Mouse (Mus musculus) heart, postnatal 0 days (tissue): ENCODE results near the gene Fn3k. TPM values are rescaled to one million over a fixed set of nuclear protein-coding genes. Genes with fewer than 3 reads are reported as not detected.

Experiments used
- ATAC-seq: fragments of 200-750 bp; cut with Nextera tagmentation; 2 replicates; pipeline ENCODE4 v1.8.0; 2017; ENCODE audit warnings: low read depth, moderate number of reproducible peaks, moderate library complexity; ENCODE audit not compliant: insufficient read depth
- DNase-seq: peaks from one replicate; pipeline ENCODE4 v3.0.0-alpha.2; 2016; ENCODE audit warnings: low spot score
- H3K27ac ChIP-seq: fragments of 300-500 bp; sonication (generic); 2 replicates; pipeline ENCODE4 v1.5.1; 2014; ENCODE audit warnings: low read depth, mild to moderate bottlenecking
- H3K27me3 ChIP-seq: fragments of 300-500 bp; sonication (generic); 2 replicates; pipeline ENCODE4 v1.6.1; 2014; ENCODE audit warnings: low read length, mixed read lengths; ENCODE audit not compliant: control insufficient read depth, insufficient read depth
- H3K36me3 ChIP-seq: fragments of 300-500 bp; sonication (generic); replicated peaks from 2 replicates; pipeline ENCODE4 v1.6.1; 2014; ENCODE audit warnings: low read length, mixed read lengths; ENCODE audit not compliant: control insufficient read depth, insufficient read depth
- H3K4me1 ChIP-seq: fragments of 300-500 bp; sonication (generic); 2 replicates; pipeline ENCODE4 v1.6.1; 2014; ENCODE audit warnings: antibody characterized with exemption; ENCODE audit not compliant: control insufficient read depth, insufficient read depth
- H3K4me2 ChIP-seq: fragments of 300-500 bp; sonication (generic); 2 replicates; pipeline ENCODE4 v1.6.1; 2014; ENCODE audit warnings: low read depth, mild to moderate bottlenecking, low read length, moderate library complexity
- H3K4me3 ChIP-seq: fragments of 300-500 bp; sonication (generic); 2 replicates; pipeline ENCODE4 v1.5.1; 2014; ENCODE audit warnings: low read depth, low read length
- H3K9ac ChIP-seq: fragments of 300-500 bp; sonication (generic); replicated peaks from 2 replicates; pipeline ENCODE4 v1.6.1; 2014; ENCODE audit warnings: low read depth, low read length, mixed read lengths
- H3K9me3 ChIP-seq: fragments of 300-500 bp; sonication (generic); replicated peaks from 2 replicates; pipeline ENCODE4 v1.6.1; 2016; ENCODE audit warnings: low read length; ENCODE audit not compliant: control insufficient read depth
- CTCF ChIP-seq: IDR thresholded peaks from 2 replicates; pipeline ENCODE4 v1.5.1; 2016; ENCODE audit warnings: antibody characterized with exemption, control low read depth, low read depth
- EP300 ChIP-seq: IDR thresholded peaks from 2 replicates; pipeline ENCODE4 v1.6.1; 2016; ENCODE audit warnings: antibody characterized with exemption, low read depth
- WGBS: fragments of 180-500 bp; shearing (Covaris S2); extraction: QIAGEN DNeasy Blood & Tissue Kit; methylation state at CpG from one replicate; pipeline ENCODE4 v1.1.7; 2014; 5-methylcytosine and 5-hydroxymethylcytosine counted together
- polyA plus RNA-seq: library from polyadenylated mRNA; unstranded; fragments of >200 nt; fragmentation: Nextera tagmentation; extraction: Ambion mirVana; gene quantifications from 2 replicates; pipeline ENCODE4 v1.2.1, GENCODE M21; 2015
- total RNA-seq: library from RNA; depleted of rRNA; stranded (reverse); fragments of >200 nt; gene quantifications from 2 replicates; pipeline ENCODE4 v1.2.3, GENCODE M21; 2014; ENCODE audit warnings: low replicate concordance; rRNA removed

Fn3k gene
- 12.5 and 17.5 TPM in 2 replicates for total RNA-seq
- 20.5 and 26.7 TPM in 2 replicates for polyA plus RNA-seq

DNA sequence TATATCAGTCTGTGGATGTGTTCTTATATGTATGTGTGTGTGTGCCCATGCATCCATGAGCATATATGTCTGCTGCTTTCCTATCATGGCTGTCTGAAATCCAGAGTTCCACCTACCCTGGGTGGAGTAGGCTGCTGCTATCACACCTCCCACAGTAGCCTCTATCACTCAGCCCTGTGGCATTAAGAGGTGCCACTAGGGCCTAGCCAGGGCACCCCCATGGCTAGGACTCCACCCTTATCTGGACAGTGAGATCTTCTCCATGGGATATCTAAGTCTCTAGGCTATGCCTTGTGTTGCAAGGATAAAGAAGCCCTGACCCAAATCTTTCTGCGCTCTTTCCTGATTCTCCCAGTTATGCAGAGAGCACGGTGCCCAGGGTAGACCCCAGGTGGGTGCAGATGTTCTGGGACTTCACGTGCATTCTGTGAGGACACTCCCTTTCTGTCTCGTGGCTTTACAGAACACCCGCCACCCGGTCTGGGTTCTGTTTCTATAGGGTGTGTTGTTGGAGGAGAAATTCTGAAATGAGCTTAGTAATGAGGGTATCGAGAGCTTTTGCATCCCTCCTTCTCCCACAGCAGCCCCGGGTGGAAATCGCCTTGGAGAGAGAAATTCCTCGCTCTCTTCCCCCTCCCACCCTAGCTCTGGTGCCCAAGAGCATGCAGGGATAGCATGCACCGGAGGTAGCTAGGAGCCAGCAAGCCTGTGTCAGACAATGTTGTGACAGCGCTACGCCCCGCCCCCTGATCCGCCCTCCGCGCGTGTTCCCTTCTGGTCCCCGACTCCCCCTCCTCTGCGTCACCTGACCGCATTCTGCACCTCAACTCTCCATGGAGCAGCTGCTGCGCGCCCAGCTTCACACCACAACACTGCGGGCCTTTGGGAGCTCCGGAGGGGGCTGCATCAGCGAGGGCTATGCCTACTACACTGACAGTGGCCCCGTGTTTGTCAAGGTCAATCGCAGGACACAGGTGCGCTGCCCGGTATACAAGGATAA is at the start of gene Fn3k:
Fn3k (plus strand) TSS at position 758 of the 1,000 bp plus-strand sequence.
- no peak for TF ChIP-seq CTCF
- TF ChIP-seq EP300 = no peak
- peak; percentile 93 for ATAC-seq
- Histone ChIP-seq H3K27me3 (no peaks in the 10 kb centered on the region), H3K9me3 (no peaks in the 10 kb centered on the region), H3K4me1 (peaks cover 22% of the 10 kb centered on the region), H3K9ac (peak within 1 kb of the TSS; percentile 32; the same call in 1 of the 2 replicates), H3K36me3 (peaks cover 8% of the 10 kb centered on the region), H3K27ac (peak within 1 kb of the TSS; percentile 84), H3K4me3 (peak within 1 kb of the TSS; percentile 54), H3K4me2 (peak within 1 kb of the TSS; percentile 69)
- peak; percentile 84 for DNase-seq
- 4% methylated on average over 30 of the region's 30 CpGs for WGBS

DNA sequence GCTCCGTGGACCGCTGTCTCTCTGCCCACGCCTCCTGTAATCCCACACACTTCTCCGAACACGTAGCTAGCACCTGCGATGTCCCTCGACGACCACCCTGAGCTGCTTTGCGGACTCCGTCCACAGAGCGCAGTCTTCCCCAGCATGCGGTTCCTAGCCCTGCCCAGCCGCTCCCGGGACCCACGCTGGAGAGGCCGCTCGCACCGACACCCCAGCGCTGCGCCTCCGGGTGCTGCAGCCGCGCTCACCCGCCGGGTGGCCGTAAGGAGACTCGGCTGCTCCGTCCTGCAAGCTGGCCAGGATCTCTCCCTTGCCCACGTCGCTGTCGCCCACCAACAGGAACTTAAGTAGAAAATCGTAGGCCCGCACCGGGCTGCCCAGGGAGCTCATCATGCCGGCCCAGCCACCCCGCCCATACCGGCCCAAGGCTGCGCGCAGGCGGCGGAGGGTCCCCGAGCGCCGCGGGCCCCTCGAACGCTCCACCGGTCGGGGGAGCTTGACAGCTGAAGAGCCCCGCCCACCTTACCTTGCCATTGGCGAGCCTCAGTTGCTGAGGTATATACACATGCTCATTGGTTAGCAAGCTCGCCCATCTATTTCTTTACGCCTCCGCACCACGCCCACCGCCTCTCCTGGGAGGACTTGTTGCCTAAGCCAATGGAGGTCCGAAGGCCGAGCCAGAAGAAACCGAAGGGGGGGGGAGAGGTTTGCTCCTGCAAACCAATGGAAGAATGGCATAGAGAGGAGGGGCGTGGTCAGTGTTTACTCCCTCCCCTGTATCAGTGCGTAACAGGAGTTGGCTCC is 46.8 kb upstream of the Fn3k start, which contains the start of gene Rab40b:
Rab40b (minus strand) TSS at position 502 of the 804 bp plus-strand sequence.
- peak; percentile 98 for DNase-seq
- H3K9me3 ChIP-seq = no peaks in the 10 kb centered on the region
- peak; percentile 96 for ATAC-seq
- peak within 1 kb of the TSS; percentile 43; the same call in 1 of the 2 replicates for H3K27ac ChIP-seq
- no peaks in the 10 kb centered on the region for H3K4me1 ChIP-seq
- H3K27me3 ChIP-seq = no peaks in the 10 kb centered on the region
- peak within 1 kb of the TSS; percentile 53 for H3K9ac ChIP-seq
- TF ChIP-seq CTCF (no peak), EP300 (no peak)
- no peaks in the 10 kb centered on the region for H3K36me3 ChIP-seq
- H3K4me3 ChIP-seq = peak within 1 kb of the TSS; percentile 78
- peak within 1 kb of the TSS; percentile 95 for H3K4me2 ChIP-seq
- under 1% methylated on average over 61 of the region's 61 CpGs for WGBS

DNA sequence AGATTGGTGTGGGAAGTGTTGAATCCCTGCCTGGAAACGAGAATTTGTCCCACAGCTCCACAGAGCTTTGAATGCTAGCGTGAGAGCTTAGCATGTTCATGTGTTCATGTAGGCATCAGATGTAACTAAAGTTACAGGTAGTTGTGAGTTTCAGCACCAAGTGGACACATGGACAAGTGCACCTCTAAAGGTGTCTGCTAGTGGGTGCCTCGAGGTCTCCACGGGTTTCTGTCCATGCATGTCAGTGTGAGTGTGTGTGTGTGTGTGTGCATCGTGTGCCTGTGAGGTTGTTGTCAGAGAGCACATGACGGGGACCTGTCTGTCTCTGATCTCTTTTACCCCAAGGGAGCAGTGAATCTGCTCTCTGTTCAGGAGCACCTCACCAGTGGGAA is 46.2 kb upstream of the Fn3k start:
- no peak; the same call in 1 of the 2 replicates for ATAC-seq
- Histone ChIP-seq H3K36me3 (no peaks in the 10 kb centered on the region), H3K4me2 (peak overlapping the region; percentile 95), H3K27ac (no peak overlapping the region), H3K9ac (no peak overlapping the region), H3K4me1 (no peaks in the 10 kb centered on the region), H3K4me3 (peak overlapping the region; percentile 78), H3K27me3 (no peaks in the 10 kb centered on the region), H3K9me3 (no peaks in the 10 kb centered on the region)
- TF ChIP-seq EP300 = no peak
- no peak for TF ChIP-seq CTCF
- no peak for DNase-seq
- WGBS = 10% methylated on average over 6 of the region's 6 CpGs

- no peak for ATAC-seq
- no peak for TF ChIP-seq CTCF
- TF ChIP-seq EP300 = no peak
- H3K9me3 ChIP-seq = no peaks in the 10 kb centered on the region
Measured at GRCm38 (mm10) chr11:121390793-121391192, 43.9 kb upstream of the Fn3k start.

GRCm38 (mm10) chr11:121392405-121392804 is 42.3 kb upstream of the Fn3k start:
- ATAC-seq (no peak), DNase-seq (no peak)
- 61% methylated on average over 3 of the region's 3 CpGs for WGBS
- H3K36me3 ChIP-seq = no peaks in the 10 kb centered on the region
- H3K27ac ChIP-seq = no peak overlapping the region
- H3K4me1 ChIP-seq = no peaks in the 10 kb centered on the region
- no peak for TF ChIP-seq CTCF
- no peak for TF ChIP-seq EP300
- no peak overlapping the region for H3K4me3 ChIP-seq
- H3K9me3 ChIP-seq = no peaks in the 10 kb centered on the region
- no peaks in the 10 kb centered on the region for H3K27me3 ChIP-seq
- H3K4me2 ChIP-seq = no peak overlapping the region
- H3K9ac ChIP-seq = no peak overlapping the region

More at GRCm38 (mm10) chr11:121390793-121391192, 43.9 kb upstream of the Fn3k start:
- Histone ChIP-seq H3K4me1 (no peaks in the 10 kb centered on the region), H3K36me3 (no peaks in the 10 kb centered on the region), H3K27ac (no peak overlapping the region), H3K27me3 (no peaks in the 10 kb centered on the region), H3K4me3 (no peak overlapping the region), H3K4me2 (no peak overlapping the region), H3K9ac (no peak overlapping the region)
- DNase-seq = no peak
- WGBS = 51% methylated on average over 3 of the region's 3 CpGs
